Mouse (Mus musculus) cerebellum, adult 11-12 months (tissue): Measurements from ENCODE around the gene Gm20388.
A peak's percentile ranks its signal among the peaks of the same experiment; 100 is the strongest.

ENCODE experiments used
- DNase-seq: peaks from one replicate; pipeline ENCODE4 v3.0.0; 2022

The Gm20388 gene

GRCm38 (mm10) chr8:122349357-122350297 lies 2439.0 kb downstream of the Gm20388 start:
- DNase-seq = no peak

GRCm38 (mm10) chr8:122350309-122351089 lies 2439.9 kb downstream of the Gm20388 start:
- no peak for DNase-seq

GRCm38 (mm10) chr8:122354157-122354556 lies 2443.5 kb downstream of the Gm20388 start:
- DNase-seq = no peak

GRCm38 (mm10) chr8:122355642-122356606 lies 2445.3 kb downstream of the Gm20388 start:
- no peak for DNase-seq

DNA sequence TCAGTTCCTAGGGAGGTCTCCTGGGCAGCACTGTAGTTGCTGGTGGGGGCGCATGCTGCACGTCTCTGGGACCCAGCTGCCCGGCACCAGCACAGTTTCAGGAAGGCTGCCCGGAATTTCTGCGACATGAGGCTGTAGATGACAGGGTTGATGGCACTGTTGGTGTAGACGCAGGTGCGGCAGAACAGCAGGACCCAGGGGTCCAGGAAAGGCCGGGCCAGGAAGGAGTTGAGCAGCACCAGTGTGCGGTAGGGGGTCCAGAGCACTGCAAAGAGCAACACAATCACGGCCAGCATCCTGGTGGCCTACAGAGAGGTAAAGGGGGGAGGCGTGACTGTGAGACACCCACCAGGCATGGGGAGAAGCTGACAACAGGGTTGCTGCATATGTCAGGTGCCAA lies 2446.6 kb downstream of the Gm20388 start:
- DNase-seq = no peak

DNA sequence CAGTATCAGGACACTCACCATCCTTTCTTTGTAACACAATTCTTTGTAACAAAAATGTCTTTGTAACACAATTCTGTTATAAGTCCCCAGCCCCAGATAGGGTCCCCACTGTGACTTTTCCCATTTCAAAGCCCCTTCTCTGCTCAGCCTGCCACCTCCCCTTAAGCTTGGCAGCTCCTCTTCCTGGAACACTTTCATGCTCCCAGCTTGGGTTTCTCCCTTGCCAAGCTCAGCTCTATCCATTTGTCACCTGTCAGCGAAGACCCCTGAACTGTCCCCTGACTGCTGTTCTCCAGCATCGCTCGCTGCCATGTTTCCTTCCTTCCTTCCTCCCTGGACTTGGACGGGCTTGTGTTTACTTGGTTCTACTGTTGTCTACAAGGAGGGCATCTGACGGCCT lies 2447.0 kb downstream of the Gm20388 start:
- DNase-seq = no peak

GRCm38 (mm10) chr8:122359111-122359775 lies 2448.6 kb downstream of the Gm20388 start:
- DNase-seq = no peak

- DNase-seq = no peak
Measured at GRCm38 (mm10) chr8:122360696-122361416, 2450.2 kb downstream of the Gm20388 start, which contains the start of gene Trhr2. Trhr2 (minus strand) TSS chr8:122360746.

DNA sequence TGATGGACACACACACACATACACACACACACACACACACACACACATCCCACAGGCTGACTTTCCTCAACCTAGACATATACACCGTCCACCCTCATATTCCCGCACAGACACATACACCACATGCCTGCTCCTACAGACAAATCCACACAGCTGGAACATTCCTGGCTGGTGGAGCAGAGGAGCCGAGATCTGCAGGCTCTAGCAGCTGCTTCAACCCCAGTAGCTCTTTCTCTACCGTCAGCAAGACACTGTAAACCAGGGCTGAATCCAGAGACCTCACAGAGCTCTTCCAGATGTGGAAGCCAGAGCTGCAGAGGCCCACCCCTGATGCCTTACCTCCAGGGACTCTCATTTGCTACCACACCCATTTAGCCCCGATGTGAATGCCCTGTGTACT lies 2451.6 kb downstream of the Gm20388 start:
- DNase-seq = no peak

- no peak for DNase-seq
Measured at GRCm38 (mm10) chr8:122362967-122363366, 2452.3 kb downstream of the Gm20388 start.

DNA sequence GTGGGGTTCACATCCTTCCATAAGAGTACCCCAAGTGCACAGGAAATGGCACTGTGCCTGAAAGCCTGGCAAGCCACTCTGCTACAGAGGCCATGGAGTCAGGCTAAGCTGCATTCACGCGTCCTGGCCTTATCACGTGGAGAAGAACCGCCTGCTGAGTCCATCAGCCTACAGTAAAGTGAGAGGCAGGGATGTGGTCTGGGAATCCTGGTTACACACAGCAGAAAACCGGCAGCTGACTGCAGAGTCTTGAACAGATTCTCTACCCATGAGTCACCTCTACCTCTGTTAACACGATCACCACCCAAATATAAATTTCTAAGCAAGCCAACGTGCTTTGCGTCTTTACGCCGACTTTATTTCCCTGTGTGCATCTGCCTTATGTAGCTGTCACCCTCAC lies 2457.9 kb downstream of the Gm20388 start:
- DNase-seq = no peak

DNA sequence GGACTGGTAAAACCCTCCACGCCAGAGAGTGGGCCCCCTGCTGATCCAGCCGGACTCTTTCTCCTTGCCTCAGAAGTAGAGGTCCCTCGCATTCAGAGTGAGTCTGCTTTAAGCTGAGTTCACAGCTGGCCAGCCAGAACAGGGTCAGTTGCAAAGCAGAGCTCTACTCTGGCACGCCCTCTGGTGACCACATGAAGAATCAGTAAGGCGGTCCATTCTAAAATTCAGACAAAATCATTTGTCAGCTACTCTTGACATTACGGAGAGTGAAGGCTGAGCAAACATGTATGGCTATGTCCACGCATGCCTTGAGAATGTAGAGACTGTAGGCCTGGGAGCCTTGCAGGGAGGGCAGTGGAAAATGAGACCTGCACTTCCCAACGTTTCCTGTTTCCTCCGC lies 2459.0 kb downstream of the Gm20388 start:
- DNase-seq = peak; percentile 50

GRCm38 (mm10) chr8:122371706-122372105 lies 2461.1 kb downstream of the Gm20388 start:
- DNase-seq = no peak

DNA sequence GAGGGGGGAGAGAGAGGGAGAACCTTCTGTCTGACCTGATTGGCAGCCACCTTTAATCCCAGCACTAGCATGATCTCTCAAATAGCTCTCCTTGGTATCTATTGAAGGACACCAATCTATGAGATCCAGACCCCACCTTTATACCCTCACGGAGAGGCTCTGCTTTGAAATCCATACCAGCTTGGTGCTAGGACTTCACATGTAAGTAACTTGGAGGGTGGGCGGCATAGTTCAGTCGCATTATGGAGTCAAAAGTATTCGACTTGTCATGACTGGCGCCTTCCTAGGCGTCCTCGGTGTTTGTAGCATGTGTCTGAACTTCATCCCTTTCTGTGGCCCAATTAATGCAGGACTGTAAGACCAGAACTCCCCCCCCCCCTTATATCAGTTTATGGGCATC lies 2464.7 kb downstream of the Gm20388 start:
- DNase-seq = peak; percentile 42

- DNase-seq = no peak
Measured at GRCm38 (mm10) chr8:122375751-122376364, 2465.2 kb downstream of the Gm20388 start.

GRCm38 (mm10) chr8:122376365-122377231 lies 2466.0 kb downstream of the Gm20388 start, which contains the start of gene Zc3h18:
Zc3h18 (plus strand) TSS chr8:122376609.
- DNase-seq = peak; percentile 100

- DNase-seq = no peak
Measured at GRCm38 (mm10) chr8:122383039-122383438, 2472.4 kb downstream of the Gm20388 start.

GRCm38 (mm10) chr8:122389357-122389756 lies 2478.7 kb downstream of the Gm20388 start:
- no peak for DNase-seq

- no peak for DNase-seq
Measured at GRCm38 (mm10) chr8:122390758-122391157, 2480.1 kb downstream of the Gm20388 start.

GRCm38 (mm10) chr8:122393717-122394116 lies 2483.1 kb downstream of the Gm20388 start:
- no peak for DNase-seq
